Mouse (Mus musculus) embryonic fibroblast, embryonic 13.5 days (primary cell): Measurements from ENCODE around the gene Gpsm1.

Source experiments
- CTCF ChIP-seq: IDR thresholded peaks from 2 replicates; pipeline ENCODE4 v1.5.1; 2011; ENCODE audit warnings: mild to moderate bottlenecking, control low read depth, low read length, moderate library complexity, borderline replicate concordance; ENCODE audit not compliant: insufficient read depth
- POLR2A ChIP-seq: IDR thresholded peaks from 2 replicates; pipeline ENCODE4 v1.6.1; 2011; ENCODE audit warnings: low read depth, mild to moderate bottlenecking, control low read depth, low read length, moderate library complexity

GRCm38 (mm10) chr2:26367911-26368310, 52.6 kb downstream of the Gpsm1 start:
- TF ChIP-seq CTCF, result no peak
- TF ChIP-seq POLR2A, result no peak
